Mouse (Mus musculus): ENCODE data around the gene Ldlrad1. TPM values are rescaled to one million over a fixed set of nuclear protein-coding genes. Genes with fewer than 3 reads are reported as not detected.

Ldlrad1 gene
- polyA plus RNA-seq, 1 experiment from 2014 or later: not detected

DNA sequence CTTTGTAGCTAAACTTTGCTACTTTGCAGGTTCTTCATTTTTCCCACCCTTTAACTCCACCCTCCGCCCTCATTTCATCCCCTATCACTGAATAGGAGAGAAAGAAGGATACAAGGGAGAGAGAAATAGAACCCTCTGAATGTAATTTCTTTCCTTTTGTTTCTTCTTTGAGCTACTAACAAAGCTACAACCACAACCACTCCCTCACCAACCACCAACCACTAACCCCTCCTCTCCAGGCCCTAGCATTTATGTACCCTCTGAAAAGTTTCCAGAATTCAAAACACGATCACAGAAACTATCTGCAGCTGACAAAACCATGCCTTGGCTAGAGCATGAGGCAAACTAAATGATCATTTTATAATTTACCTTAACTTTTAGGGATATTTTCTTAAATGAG, 12.5 kb upstream of the Ldlrad1 start:
- Histone ChIP-seq H3K4me2 (ENCODE audit: low read depth, low read length) (no peak overlapping the region), H3K9ac (ENCODE audit: low read depth, low read length) (no peak overlapping the region), H3K9me3 (ENCODE audit: control insufficient read depth, low read length) (no peaks in the 10 kb centered on the region), H3K27ac (replicated peaks; ENCODE audit: low read depth, low read length) (no peak overlapping the region), H3K4me1 (ENCODE audit: control insufficient read depth, insufficient read depth, low read length) (no peaks in the 10 kb centered on the region), H3K4me3 (ENCODE audit: low read depth, low read length) (no peak overlapping the region), H3K27me3 (replicated peaks; ENCODE audit: control insufficient read depth, insufficient read depth, low read length) (no peaks in the 10 kb centered on the region), H3K36me3 (ENCODE audit: control insufficient read depth, insufficient read depth, low read length) (peaks cover 92% of the 10 kb centered on the region)
- WGBS: 82% methylated on average over 2 of the region's 2 CpGs
- ATAC-seq (ENCODE audit: low read depth): no peak
- no peak for DNase-seq (ENCODE audit: low spot score)

DNA sequence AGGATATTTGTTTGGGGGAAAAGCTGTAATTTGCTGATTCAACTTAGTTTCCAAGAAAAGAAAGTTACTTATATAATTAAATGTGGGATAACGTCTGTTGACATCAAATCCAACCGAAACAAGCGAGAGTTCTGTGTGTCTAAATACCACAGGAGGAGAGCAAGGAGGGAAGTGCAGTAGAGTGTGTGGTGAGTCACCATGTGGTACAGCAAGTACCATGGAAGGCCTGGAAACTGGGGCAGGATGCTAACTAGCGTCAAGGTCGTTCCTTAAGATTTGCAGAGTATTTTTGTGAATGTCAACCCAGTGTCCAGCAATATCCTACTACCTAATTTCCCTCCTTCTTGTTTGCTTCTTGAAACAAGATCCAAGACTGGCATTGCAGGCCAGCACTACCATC, 10.9 kb upstream of the Ldlrad1 start:
- DNase-seq (ENCODE audit: low spot score): no peak
- H3K36me3 ChIP-seq (ENCODE audit: control insufficient read depth, insufficient read depth, low read length): peaks cover 95% of the 10 kb centered on the region
- no peaks in the 10 kb centered on the region for H3K4me1 ChIP-seq (ENCODE audit: control insufficient read depth, insufficient read depth, low read length)
- H3K27me3 ChIP-seq (replicated peaks; ENCODE audit: control insufficient read depth, insufficient read depth, low read length): no peaks in the 10 kb centered on the region
- no peak overlapping the region for H3K4me3 ChIP-seq (ENCODE audit: low read depth, low read length)
- H3K9ac ChIP-seq (ENCODE audit: low read depth, low read length): no peak overlapping the region
- ATAC-seq (ENCODE audit: low read depth): no peak
- H3K27ac ChIP-seq (replicated peaks; ENCODE audit: low read depth, low read length): no peak overlapping the region
- 85% methylated on average over 5 of the region's 5 CpGs for WGBS
- no peak overlapping the region for H3K4me2 ChIP-seq (ENCODE audit: low read depth, low read length)
- H3K9me3 ChIP-seq (ENCODE audit: control insufficient read depth, low read length): no peaks in the 10 kb centered on the region

DNA sequence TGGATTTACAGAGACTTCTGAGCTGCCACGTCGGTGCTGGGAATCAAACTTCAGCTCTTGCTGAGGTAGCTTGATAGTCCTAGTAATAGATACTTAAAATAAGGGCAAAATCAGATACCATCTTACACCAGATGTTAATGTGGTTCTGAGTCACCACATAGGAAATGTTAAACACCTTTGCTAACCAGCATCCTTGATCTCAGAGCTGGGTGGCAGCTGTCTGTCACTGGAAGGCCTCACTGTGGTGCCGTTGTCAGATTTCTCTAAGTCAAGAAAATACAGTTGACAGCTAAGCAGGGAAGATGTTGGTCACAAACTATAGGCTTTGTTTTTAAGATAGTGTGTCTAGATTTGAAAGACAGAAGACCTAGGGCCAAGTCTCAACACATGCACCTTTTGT, 7.2 kb upstream of the Ldlrad1 start:
- H3K4me2 ChIP-seq (ENCODE audit: low read depth, low read length): no peak overlapping the region
- DNase-seq (ENCODE audit: low spot score): no peak
- no peak for ATAC-seq (ENCODE audit: low read depth)
- no peaks in the 10 kb centered on the region for H3K4me1 ChIP-seq (ENCODE audit: control insufficient read depth, insufficient read depth, low read length)
- peaks cover 93% of the 10 kb centered on the region for H3K36me3 ChIP-seq (ENCODE audit: control insufficient read depth, insufficient read depth, low read length)
- no peak overlapping the region for H3K27ac ChIP-seq (replicated peaks; ENCODE audit: low read depth, low read length)
- H3K9me3 ChIP-seq (ENCODE audit: control insufficient read depth, low read length): no peaks in the 10 kb centered on the region
- no peak overlapping the region for H3K4me3 ChIP-seq (ENCODE audit: low read depth, low read length)
- H3K27me3 ChIP-seq (replicated peaks; ENCODE audit: control insufficient read depth, insufficient read depth, low read length): no peaks in the 10 kb centered on the region
- WGBS: 97% methylated on average over 3 of the region's 3 CpGs
- no peak overlapping the region for H3K9ac ChIP-seq (ENCODE audit: low read depth, low read length)

DNA sequence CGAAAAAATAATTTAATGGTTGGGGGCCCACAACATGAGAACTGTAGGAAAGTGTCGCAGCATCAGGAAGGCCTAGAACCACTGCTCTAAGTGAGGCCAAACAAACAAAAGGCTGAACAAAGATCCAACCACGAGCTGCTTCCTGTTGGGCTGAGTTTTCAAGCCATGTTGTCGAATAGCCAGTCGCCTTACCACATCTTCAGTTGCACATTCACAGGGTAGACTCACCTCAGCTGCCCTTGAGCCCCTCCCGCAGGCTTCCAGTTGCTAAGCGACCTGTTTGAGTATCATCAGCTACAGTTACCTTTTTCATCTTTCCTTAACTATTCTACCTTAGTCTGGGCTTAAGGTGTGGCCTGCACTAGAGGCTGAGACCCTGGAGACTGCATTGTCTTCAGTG, 6.0 kb upstream of the Ldlrad1 start:
- 88% methylated on average over 7 of the region's 7 CpGs for WGBS

DNA sequence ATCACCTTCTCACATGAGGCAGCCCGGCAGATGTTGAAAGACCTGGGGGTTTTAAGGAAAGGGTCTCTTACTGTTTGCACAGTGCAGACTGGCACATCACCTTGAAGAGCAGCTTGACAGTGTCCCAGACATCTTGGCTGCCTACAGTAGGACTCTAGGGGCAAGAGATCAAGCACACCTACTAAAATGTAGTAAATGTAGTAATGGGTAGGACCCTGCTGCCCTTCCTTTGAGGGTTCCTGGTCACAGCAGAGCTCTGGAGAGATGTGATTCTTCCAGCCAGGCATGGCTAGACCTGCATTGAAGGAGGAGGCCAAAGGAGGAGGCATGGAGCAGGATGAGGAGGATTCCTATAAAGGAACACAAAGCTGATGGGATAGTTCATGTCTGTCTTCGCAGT, 2.0 kb upstream of the Ldlrad1 start:
- WGBS: 100% methylated on average over 2 of the region's 2 CpGs
- Histone ChIP-seq H3K36me3 (ENCODE audit: control insufficient read depth, insufficient read depth, low read length) (peaks cover 52% of the 10 kb centered on the region), H3K9me3 (ENCODE audit: control insufficient read depth, low read length) (no peaks in the 10 kb centered on the region), H3K4me1 (ENCODE audit: control insufficient read depth, insufficient read depth, low read length) (no peaks in the 10 kb centered on the region), H3K4me2 (ENCODE audit: low read depth, low read length) (no peak overlapping the region), H3K27ac (replicated peaks; ENCODE audit: low read depth, low read length) (no peak overlapping the region), H3K9ac (ENCODE audit: low read depth, low read length) (no peak overlapping the region), H3K4me3 (ENCODE audit: low read depth, low read length) (no peak overlapping the region), H3K27me3 (replicated peaks; ENCODE audit: control insufficient read depth, insufficient read depth, low read length) (no peaks in the 10 kb centered on the region)
- ATAC-seq (ENCODE audit: low read depth) (no peak), DNase-seq (ENCODE audit: low spot score) (no peak)

More for the DNA sequence above, 6.0 kb upstream of the Ldlrad1 start:
- H3K9me3 ChIP-seq (ENCODE audit: control insufficient read depth, low read length): no peaks in the 10 kb centered on the region
- no peak overlapping the region for H3K27ac ChIP-seq (replicated peaks; ENCODE audit: low read depth, low read length)
- H3K27me3 ChIP-seq (replicated peaks; ENCODE audit: control insufficient read depth, insufficient read depth, low read length): no peaks in the 10 kb centered on the region
- H3K9ac ChIP-seq (ENCODE audit: low read depth, low read length): no peak overlapping the region
- peaks cover 91% of the 10 kb centered on the region for H3K36me3 ChIP-seq (ENCODE audit: control insufficient read depth, insufficient read depth, low read length)
- no peak overlapping the region for H3K4me3 ChIP-seq (ENCODE audit: low read depth, low read length)
- no peak for ATAC-seq (ENCODE audit: low read depth)
- no peak overlapping the region for H3K4me2 ChIP-seq (ENCODE audit: low read depth, low read length)
- DNase-seq (ENCODE audit: low spot score): no peak
- H3K4me1 ChIP-seq (ENCODE audit: control insufficient read depth, insufficient read depth, low read length): no peaks in the 10 kb centered on the region

DNA sequence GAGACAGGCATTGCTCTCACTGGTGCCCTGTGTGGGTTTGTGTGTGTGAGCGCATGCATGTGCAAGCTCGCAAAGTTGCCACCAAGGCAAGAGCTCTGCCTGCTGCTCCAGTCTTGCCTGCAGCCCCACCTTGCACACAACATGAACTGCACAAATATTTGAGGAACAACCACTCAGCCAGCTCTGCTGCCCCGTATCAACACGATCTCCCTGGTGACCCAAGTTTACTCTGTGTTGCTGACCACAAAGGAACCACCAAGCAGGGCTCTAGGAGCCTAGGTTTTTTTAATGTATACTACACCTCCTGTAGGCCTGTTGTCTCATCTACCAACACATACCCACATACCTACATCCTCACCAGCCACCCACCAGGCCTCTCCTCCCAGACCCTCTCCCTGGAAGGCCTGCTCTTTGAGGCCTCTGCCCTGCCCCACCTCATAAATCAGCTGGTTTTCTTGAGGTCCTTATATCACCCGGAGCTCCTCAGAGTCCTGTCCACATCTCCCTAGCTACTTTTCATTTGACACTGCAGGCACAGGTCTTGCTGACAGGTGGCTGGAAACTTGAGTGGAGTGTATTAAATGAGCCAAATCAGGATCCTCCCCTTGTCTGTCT, 1.6 kb downstream of the Ldlrad1 start:
- WGBS: 65% methylated on average over 5 of the region's 5 CpGs
- DNase-seq (ENCODE audit: low spot score): no peak
- no peak overlapping the region for H3K27ac ChIP-seq (replicated peaks; ENCODE audit: low read depth, low read length)

DNA sequence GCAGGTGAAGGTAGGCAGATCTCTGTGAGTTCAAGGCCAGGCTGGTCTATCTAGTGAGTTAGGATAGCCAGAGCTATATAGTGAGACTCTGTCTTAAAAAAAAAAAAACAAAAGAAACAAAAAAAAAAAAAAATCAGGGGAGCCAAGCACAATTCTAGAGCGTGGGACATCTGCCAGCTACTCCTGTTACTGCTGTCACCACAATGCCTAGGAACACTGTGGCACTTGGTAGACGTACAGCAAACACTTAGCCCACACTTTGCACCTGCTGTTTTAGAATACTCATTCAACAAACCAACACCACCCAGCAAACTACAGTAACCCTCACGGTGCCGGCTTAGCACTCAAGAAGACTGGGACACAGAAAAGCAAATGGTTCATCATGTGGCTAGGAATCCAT, 2.5 kb downstream of the Ldlrad1 start:
- Histone ChIP-seq H3K4me2 (ENCODE audit: low read depth, low read length) (no peak overlapping the region), H3K9ac (ENCODE audit: low read depth, low read length) (no peak overlapping the region), H3K4me1 (ENCODE audit: control insufficient read depth, insufficient read depth, low read length) (no peaks in the 10 kb centered on the region), H3K27ac (replicated peaks; ENCODE audit: low read depth, low read length) (no peak overlapping the region), H3K27me3 (replicated peaks; ENCODE audit: control insufficient read depth, insufficient read depth, low read length) (no peaks in the 10 kb centered on the region), H3K36me3 (ENCODE audit: control insufficient read depth, insufficient read depth, low read length) (0 out of 2 replicates have a peak, but pooled peaks cover 10% of the 10 kb centered on the region), H3K4me3 (ENCODE audit: low read depth, low read length) (no peak overlapping the region), H3K9me3 (ENCODE audit: control insufficient read depth, low read length) (no peaks in the 10 kb centered on the region)
- ATAC-seq (ENCODE audit: low read depth): no peak
- 88% methylated on average over 4 of the region's 4 CpGs for WGBS
- DNase-seq (ENCODE audit: low spot score): no peak

More for the DNA sequence above, 1.6 kb downstream of the Ldlrad1 start:
- ATAC-seq (ENCODE audit: low read depth): no peak
- Histone ChIP-seq H3K9me3 (ENCODE audit: control insufficient read depth, low read length) (no peaks in the 10 kb centered on the region), H3K27me3 (replicated peaks; ENCODE audit: control insufficient read depth, insufficient read depth, low read length) (no peaks in the 10 kb centered on the region), H3K9ac (ENCODE audit: low read depth, low read length) (no peak overlapping the region), H3K4me2 (ENCODE audit: low read depth, low read length) (no peak overlapping the region), H3K4me3 (ENCODE audit: low read depth, low read length) (no peak overlapping the region), H3K36me3 (ENCODE audit: control insufficient read depth, insufficient read depth, low read length) (peaks cover 17% of the 10 kb centered on the region; the same call in 1 of the 2 replicates), H3K4me1 (ENCODE audit: control insufficient read depth, insufficient read depth, low read length) (no peaks in the 10 kb centered on the region)

DNA sequence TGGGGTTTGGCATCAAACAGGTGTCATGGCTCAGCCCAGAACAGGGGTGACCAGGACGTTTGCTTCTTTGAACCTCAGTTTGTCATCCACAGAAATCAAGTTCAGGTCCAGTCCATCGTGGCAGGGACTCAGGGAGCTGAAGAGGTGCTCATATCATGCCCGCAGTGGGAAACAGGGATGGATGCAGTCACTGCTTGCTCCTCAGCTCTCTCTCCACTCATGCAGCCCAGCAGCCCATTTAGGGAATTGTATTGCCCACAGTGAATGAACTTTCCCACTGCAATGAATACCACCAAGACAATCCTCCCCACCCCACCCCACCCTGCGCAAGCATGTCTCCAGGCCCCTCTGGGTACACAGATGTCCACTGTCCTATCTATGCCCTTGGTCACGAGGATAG, 3.0 kb downstream of the Ldlrad1 start:
- H3K27ac ChIP-seq (replicated peaks; ENCODE audit: low read depth, low read length): no peak overlapping the region
- 0 out of 2 replicates have a peak, but pooled peaks cover 8% of the 10 kb centered on the region for H3K36me3 ChIP-seq (ENCODE audit: control insufficient read depth, insufficient read depth, low read length)
- no peak overlapping the region for H3K4me3 ChIP-seq (ENCODE audit: low read depth, low read length)
- WGBS: 85% methylated on average over 5 of the region's 5 CpGs
- H3K9ac ChIP-seq (ENCODE audit: low read depth, low read length): no peak overlapping the region
- H3K27me3 ChIP-seq (replicated peaks; ENCODE audit: control insufficient read depth, insufficient read depth, low read length): no peaks in the 10 kb centered on the region
- no peak overlapping the region for H3K4me2 ChIP-seq (ENCODE audit: low read depth, low read length)
- DNase-seq (ENCODE audit: low spot score): no peak
- H3K9me3 ChIP-seq (ENCODE audit: control insufficient read depth, low read length): no peaks in the 10 kb centered on the region
- no peaks in the 10 kb centered on the region for H3K4me1 ChIP-seq (ENCODE audit: control insufficient read depth, insufficient read depth, low read length)
- ATAC-seq (ENCODE audit: low read depth): no peak

DNA sequence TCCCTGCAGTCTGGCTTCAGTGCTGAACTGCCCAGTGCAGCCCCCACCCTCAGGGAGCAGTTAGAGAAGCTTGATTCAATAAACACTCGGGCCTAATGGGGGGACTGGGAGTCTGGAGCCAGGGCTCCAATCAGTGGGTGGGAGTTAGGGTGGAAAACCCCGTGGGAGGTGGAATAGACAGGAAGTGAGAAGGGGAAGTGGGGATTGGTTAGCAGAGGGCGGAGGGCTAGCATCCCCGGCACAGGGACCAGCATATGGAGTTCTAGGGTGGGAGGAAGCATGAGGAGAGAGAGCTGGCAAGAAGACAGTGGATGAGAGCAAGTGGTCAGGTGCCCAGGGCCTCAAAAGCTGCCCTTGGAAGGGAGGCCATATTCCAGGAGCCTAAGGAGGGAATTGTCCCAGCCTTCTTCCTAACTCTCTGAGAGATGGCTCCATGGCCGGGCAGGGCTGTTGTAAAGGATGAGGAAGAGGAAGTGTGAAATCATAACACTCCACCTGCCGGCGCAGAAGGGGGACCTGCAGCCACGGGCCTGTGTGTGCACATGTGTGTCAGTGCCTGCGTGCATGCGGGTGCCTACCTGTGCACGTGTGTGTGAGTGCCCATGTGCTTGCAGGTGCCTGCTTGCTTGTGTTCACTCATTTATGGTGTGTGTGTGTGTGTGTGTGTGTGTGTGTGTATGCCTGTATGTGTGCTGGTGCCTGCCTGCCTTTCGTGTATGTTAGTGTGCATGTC, 4.5 kb downstream of the Ldlrad1 start:
- Histone ChIP-seq H3K4me3 (ENCODE audit: low read depth, low read length) (no peak overlapping the region), H3K9me3 (ENCODE audit: control insufficient read depth, low read length) (no peaks in the 10 kb centered on the region), H3K9ac (ENCODE audit: low read depth, low read length) (no peak overlapping the region), H3K27ac (replicated peaks; ENCODE audit: low read depth, low read length) (no peak overlapping the region), H3K4me1 (ENCODE audit: control insufficient read depth, insufficient read depth, low read length) (no peaks in the 10 kb centered on the region), H3K4me2 (ENCODE audit: low read depth, low read length) (no peak overlapping the region), H3K36me3 (ENCODE audit: control insufficient read depth, insufficient read depth, low read length) (no peaks in the 10 kb centered on the region), H3K27me3 (replicated peaks; ENCODE audit: control insufficient read depth, insufficient read depth, low read length) (no peaks in the 10 kb centered on the region)
- WGBS: 69% methylated on average over 11 of the region's 12 CpGs
- DNase-seq (ENCODE audit: low spot score) (no peak), ATAC-seq (ENCODE audit: low read depth) (no peak)

All from embryonic facial prominence, embryonic 14.5 days (tissue).